Comparison of ENCODE assay signal across 8 mouse cellular contexts in genomic region chr5:147751673-147752130, GRCm38 (mm10). TPM values are rescaled to one million over a fixed set of nuclear protein-coding genes. Genes with fewer than 3 reads are reported as not detected.
A peak's percentile ranks its signal among the peaks of the same experiment; 100 is the strongest.
DNase-seq lines count a peak whose midpoint lies in the region; ATAC-seq lines count a peak whose summit lies in the region.

No protein-coding gene starts in this region.

- WGBS in intestine, embryonic 14.5 days, result 2% methylated on average over 28 of the region's 28 CpGs
- 1% methylated on average over 28 of the region's 28 CpGs for WGBS in liver, embryonic 11.5 days
- under 1% methylated on average over 28 of the region's 28 CpGs for WGBS in midbrain, embryonic 16.5 days

- no peaks in the 10 kb centered on the region for H3K9me3 ChIP-seq in intestine, embryonic 14.5 days (ENCODE audit: control insufficient read depth, low read length)
- no peaks in the 10 kb centered on the region for H3K9me3 ChIP-seq in liver, embryonic 11.5 days (ENCODE audit: control insufficient read depth, low read length)
- H3K9me3 ChIP-seq in midbrain, embryonic 16.5 days (replicated peaks; ENCODE audit: control insufficient read depth, low read length, poor library complexity, severe bottlenecking), result no peaks in the 10 kb centered on the region

- H3K36me3 ChIP-seq in intestine, embryonic 14.5 days (ENCODE audit: control insufficient read depth, insufficient read depth, low read length), result no peaks in the 10 kb centered on the region
- H3K36me3 ChIP-seq in liver, embryonic 11.5 days (ENCODE audit: control insufficient read depth, insufficient read depth, low read length), result no peaks in the 10 kb centered on the region
- no peaks in the 10 kb centered on the region for H3K36me3 ChIP-seq in midbrain, embryonic 16.5 days (ENCODE audit: control insufficient read depth, insufficient read depth, low read length)

- peaks cover 10% of the 10 kb centered on the region for H3K27me3 ChIP-seq in intestine, embryonic 14.5 days (replicated peaks; ENCODE audit: control insufficient read depth, insufficient read depth, low read length)
- peaks cover 47% of the 10 kb centered on the region for H3K27me3 ChIP-seq in liver, embryonic 11.5 days (replicated peaks; ENCODE audit: control insufficient read depth, insufficient read depth, low read length)
- H3K27me3 ChIP-seq in midbrain, embryonic 16.5 days (ENCODE audit: control insufficient read depth, insufficient read depth, low read depth, low read length), result peaks cover 31% of the 10 kb centered on the region

- H3K4me1 ChIP-seq in intestine, embryonic 14.5 days (replicated peaks; ENCODE audit: control insufficient read depth, insufficient read depth, low read length), result peaks cover 17% of the 10 kb centered on the region
- H3K4me1 ChIP-seq in liver, embryonic 11.5 days (replicated peaks; ENCODE audit: control insufficient read depth, insufficient read depth, low read length), result peaks cover 11% of the 10 kb centered on the region
- H3K4me1 ChIP-seq in midbrain, embryonic 16.5 days (ENCODE audit: control insufficient read depth, insufficient read depth, low read length), result peaks cover 16% of the 10 kb centered on the region

- peak overlapping the region; percentile 27 for H3K4me3 ChIP-seq in intestine, embryonic 14.5 days (ENCODE audit: low read depth, low read length)
- H3K4me3 ChIP-seq in liver, embryonic 11.5 days (ENCODE audit: low read depth, low read length), result peak overlapping the region; percentile 27
- peak overlapping the region; percentile 36 for H3K4me3 ChIP-seq in midbrain, embryonic 16.5 days (ENCODE audit: low read depth, low read length)

- intact Hi-C loops in gastrocnemius, postnatal 36 days (cut with DNase I), result no loop called here

- peak; percentile 9 for DNase-seq in frontal cortex, postnatal 10 days (ENCODE audit: low spot score in 2 of 2)
- peak; percentile 32 to 51 for DNase-seq in gastrocnemius, postnatal 36 days
- DNase-seq in intestine, embryonic 14.5 days (ENCODE audit: low spot score), result peak; percentile 68
- peak; percentile 43 for DNase-seq in liver, embryonic 11.5 days (ENCODE audit: low spot score)
- no peak for DNase-seq in spleen, postnatal 14 days (ENCODE audit: low spot score in 2 of 2)

- no peak for ATAC-seq in frontal cortex, adult (ENCODE audit: low TSS enrichment)
- peak; percentile 26; the same call in 1 of the 2 replicates for ATAC-seq in common myeloid progenitor, adult 5-6 weeks (replicated peaks; ENCODE audit: low read depth, poor library complexity, severe bottlenecking)
- ATAC-seq in intestine, embryonic 14.5 days (replicated peaks; ENCODE audit: low FRiP score, low TSS enrichment, low read depth), result peak; percentile 30
- no peak; the same call in 1 of the 2 replicates for ATAC-seq in liver, embryonic 11.5 days (replicated peaks; ENCODE audit: low FRiP score)
- no peak for ATAC-seq in midbrain, embryonic 16.5 days

- H3K9ac ChIP-seq in intestine, embryonic 14.5 days (ENCODE audit: low read length), result 0 out of 2 replicates have a peak overlapping the region, but pooled peaks have one; percentile 10
- H3K9ac ChIP-seq in liver, embryonic 11.5 days (ENCODE audit: low read depth, low read length), result no peak overlapping the region
- H3K9ac ChIP-seq in midbrain, embryonic 16.5 days (ENCODE audit: low read depth, low read length), result peak overlapping the region; percentile 63

- no peak overlapping the region; the same call in 1 of the 2 replicates for H3K27ac ChIP-seq in intestine, embryonic 14.5 days (ENCODE audit: low read depth)
- no peak overlapping the region for H3K27ac ChIP-seq in liver, embryonic 11.5 days (ENCODE audit: low read depth, low read length)
- no peak overlapping the region for H3K27ac ChIP-seq in midbrain, embryonic 16.5 days (ENCODE audit: low read length)

- peak overlapping the region; percentile 52 for H3K4me2 ChIP-seq in intestine, embryonic 14.5 days (ENCODE audit: low read length)
- peak overlapping the region; percentile 54 for H3K4me2 ChIP-seq in liver, embryonic 11.5 days
- H3K4me2 ChIP-seq in midbrain, embryonic 16.5 days (ENCODE audit: low read length), result peak overlapping the region; percentile 57

RNA-seq across cellular contexts. Expression of gene Flt1, which starts 25.9 kb away (rescaled TPM):
- total RNA-seq in common myeloid progenitor, adult 5-6 weeks (2017), result 0.23 TPM in 1 of 2 replicates, not detected in the other
- 10 to 100 TPM; 26.3 to 28.2 TPM for total RNA-seq in gastrocnemius, postnatal 36 days (2021)
- 11.2 and 15.1 TPM in 2 replicates for polyA plus RNA-seq in intestine, embryonic 14.5 days (2014; fragmentation: Nextera tagmentation; extraction: Ambion mirVana)
- 11.2 and 11.5 TPM in 2 replicates for polyA plus RNA-seq in liver, embryonic 11.5 days (2014; fragmentation: Nextera tagmentation; extraction: Ambion mirVana)
- 13.6 and 14.0 TPM in 2 replicates for polyA plus RNA-seq in midbrain, embryonic 16.5 days (2015; fragmentation: Nextera tagmentation; extraction: Ambion mirVana)

Comparison
In these comparisons a context has a peak if more than half of its experiments do, and no peak if none do; other contexts are left out.
1. DNase-seq: peak in frontal cortex, postnatal 10 days (2 of 2), gastrocnemius, postnatal 36 days (2 of 2), intestine, embryonic 14.5 days (single experiment) and liver, embryonic 11.5 days (single experiment); none in spleen, postnatal 14 days (0 of 2).
2. ATAC-seq: peak in common myeloid progenitor, adult 5-6 weeks (single experiment) and intestine, embryonic 14.5 days (single experiment); none in frontal cortex, adult (single experiment), liver, embryonic 11.5 days (single experiment) and midbrain, embryonic 16.5 days (single experiment).
3. Peak in every context shown above with its lines, with median percentiles within 50 percentile points of each other: H3K4me2 ChIP-seq and H3K4me3 ChIP-seq.